Mouse (Mus musculus): ENCODE measurements around the gene Arpc1b. TPM values are rescaled to one million over a fixed set of nuclear protein-coding genes. Genes with fewer than 3 reads are reported as not detected.

Gene Arpc1b
- polyA plus RNA-seq, 2 experiments: 74.7 to 80.1 TPM

DNA sequence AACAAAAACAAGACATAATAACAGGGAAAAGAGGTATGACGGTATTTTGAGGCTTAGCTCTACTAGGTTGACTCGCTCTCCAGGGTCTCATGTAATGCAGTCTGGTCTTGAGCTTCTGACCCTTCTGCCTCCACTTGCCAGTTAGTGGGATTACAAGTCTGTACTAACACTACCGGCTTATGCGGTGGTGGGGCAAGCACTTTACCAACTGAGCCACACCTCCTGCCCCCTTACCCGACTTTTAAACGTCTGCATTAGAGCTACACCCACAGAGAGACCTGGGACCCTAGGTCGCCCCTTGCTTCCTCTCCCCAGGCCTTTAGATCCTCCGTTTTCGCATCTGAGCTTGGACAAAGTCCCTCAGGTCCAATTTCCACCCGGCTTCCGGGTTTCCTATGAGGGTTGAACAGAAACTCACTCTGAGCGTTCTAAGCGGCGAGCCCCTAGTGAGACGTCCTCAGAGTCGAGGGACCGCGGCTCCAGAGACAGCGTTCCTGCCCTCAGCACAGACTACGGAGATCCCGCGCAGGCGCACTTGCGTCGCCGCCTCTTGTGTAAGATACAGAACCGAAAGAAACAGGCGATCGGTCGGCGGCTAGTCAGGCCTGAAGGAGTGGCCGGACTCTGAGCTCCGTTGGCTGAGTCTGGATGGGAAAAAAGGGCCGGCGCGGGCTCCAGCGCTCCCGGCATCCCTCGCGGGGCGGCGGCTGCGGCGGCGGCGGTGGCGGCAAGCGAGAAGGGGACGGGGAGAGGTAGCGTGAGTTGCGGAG is 52.7 kb downstream of the Arpc1b start, which contains the start of the genes Ptcd1 and Cpsf4:
TSS of gene Ptcd1 (minus strand) at position 573 of the 770 bp plus-strand sequence.
TSS of gene Cpsf4 (plus strand) at position 678 of the 770 bp plus-strand sequence.
- H3K4me1 ChIP-seq (replicated peaks; ENCODE audit: control insufficient read depth in 2 of 2, insufficient read depth in 2 of 2, low read length in 1 of 2): peaks cover 11 to 13% of the 10 kb centered on the region in 2 experiments
- peaks cover 23% of the 10 kb centered on the region for H3K36me3 ChIP-seq (replicated peaks; ENCODE audit: control insufficient read depth, insufficient read depth, low read depth)
- H3K4me2 ChIP-seq (ENCODE audit: low read depth): peak within 1 kb of the TSS; percentile 80
- H3K4me3 ChIP-seq (ENCODE audit: insufficient read depth in 1 of 2, low read depth in 2 of 2, low read length in 2 of 2): peak within 1 kb of the TSS; percentile 74 to 98
- peak within 1 kb of the TSS; percentile 40 for H3K27ac ChIP-seq
- DNase-seq (ENCODE audit: low read depth in 3 of 3, low spot score in 3 of 3) (peak; percentile 98 to 99 (median 99)), ATAC-seq (ENCODE audit: insufficient read depth) (peak; percentile 95)
- no peaks in the 10 kb centered on the region for H3K9me3 ChIP-seq (ENCODE audit: control insufficient read depth, low read length)
- no peaks in the 10 kb centered on the region for H3K27me3 ChIP-seq (ENCODE audit: control insufficient read depth, insufficient read depth, low read length)
- peak within 1 kb of the TSS; percentile 82 for H3K9ac ChIP-seq (replicated peaks)
- no peak for TF ChIP-seq EP300 (IDR thresholded peaks at IDR 0.05; ENCODE audit: low read depth)
- TF ChIP-seq CTCF (IDR thresholded peaks at IDR 0.05; ENCODE audit: low read depth): no peak
- under 1% methylated on average over 51 of the region's 51 CpGs for WGBS (ENCODE audit: insufficient replicate concordance)

GRCm38 (mm10) chr5:145167306-145167661 is 53.3 kb downstream of the Arpc1b start:
- peak overlapping the region; percentile 18 for H3K27ac ChIP-seq
- peaks cover 11 to 13% of the 10 kb centered on the region in 2 experiments for H3K4me1 ChIP-seq (replicated peaks; ENCODE audit: control insufficient read depth in 2 of 2, insufficient read depth in 2 of 2, low read length in 1 of 2)
- no peak for TF ChIP-seq CTCF (IDR thresholded peaks at IDR 0.05; ENCODE audit: low read depth)
- TF ChIP-seq EP300 (IDR thresholded peaks at IDR 0.05; ENCODE audit: low read depth): no peak
- no peaks in the 10 kb centered on the region for H3K9me3 ChIP-seq (ENCODE audit: control insufficient read depth, low read length)
- H3K27me3 ChIP-seq (ENCODE audit: control insufficient read depth, insufficient read depth, low read length): no peaks in the 10 kb centered on the region
- 0% methylated on average over 26 of the region's 28 CpGs for WGBS (ENCODE audit: insufficient replicate concordance)
- peaks cover 27% of the 10 kb centered on the region for H3K36me3 ChIP-seq (replicated peaks; ENCODE audit: control insufficient read depth, insufficient read depth, low read depth)
- ATAC-seq (ENCODE audit: insufficient read depth) (peak; percentile 26; the same call in 1 of the 2 replicates), DNase-seq (ENCODE audit: low read depth in 3 of 3, low spot score in 3 of 3) (no peak)
- peak overlapping the region; percentile 74 to 98 for H3K4me3 ChIP-seq (ENCODE audit: insufficient read depth in 1 of 2, low read depth in 2 of 2, low read length in 2 of 2)
- peak overlapping the region; percentile 80 for H3K4me2 ChIP-seq (ENCODE audit: low read depth)
- H3K9ac ChIP-seq (replicated peaks): peak overlapping the region; percentile 82

GRCm38 (mm10) chr5:145178461-145178980 is 64.5 kb downstream of the Arpc1b start:
- H3K4me1 ChIP-seq (replicated peaks; ENCODE audit: control insufficient read depth in 2 of 2, insufficient read depth in 2 of 2, low read length in 1 of 2): no peaks in the 10 kb centered on the region
- 77% methylated on average over 18 of the region's 18 CpGs for WGBS (ENCODE audit: insufficient replicate concordance)
- no peak overlapping the region for H3K27ac ChIP-seq
- H3K9ac ChIP-seq (replicated peaks): no peak overlapping the region
- H3K36me3 ChIP-seq (replicated peaks; ENCODE audit: control insufficient read depth, insufficient read depth, low read depth): peaks cover 81% of the 10 kb centered on the region
- TF ChIP-seq CTCF (IDR thresholded peaks at IDR 0.05; ENCODE audit: low read depth) (no peak), EP300 (IDR thresholded peaks at IDR 0.05; ENCODE audit: low read depth) (no peak)
- no peaks in the 10 kb centered on the region for H3K27me3 ChIP-seq (ENCODE audit: control insufficient read depth, insufficient read depth, low read length)
- no peak for DNase-seq (ENCODE audit: low read depth in 3 of 3, low spot score in 3 of 3)
- H3K4me3 ChIP-seq (ENCODE audit: insufficient read depth in 1 of 2, low read depth in 2 of 2, low read length in 2 of 2): no peak overlapping the region
- H3K4me2 ChIP-seq (ENCODE audit: low read depth): no peak overlapping the region
- no peak; the same call in 1 of the 2 replicates for ATAC-seq (ENCODE audit: insufficient read depth)
- H3K9me3 ChIP-seq (ENCODE audit: control insufficient read depth, low read length): no peaks in the 10 kb centered on the region

Other genes starting within 250 kb of the Arpc1b start
- 1.4 and 1.5 TPM in 2 replicates for gene Smurf1, start 148.4 kb upstream of the Arpc1b start, polyA plus RNA-seq (2012; rRNA removed)
- 1.2 and 1.7 TPM in 2 replicates for gene Smurf1, start 148.4 kb upstream of the Arpc1b start, polyA plus RNA-seq (2014; fragmentation: Nextera tagmentation; extraction: Ambion mirVana)
- gene Gm4871, start 81.5 kb upstream of the Arpc1b start, polyA plus RNA-seq (2012; rRNA removed): not detected in 2 replicates
- gene Gm4871, start 81.5 kb upstream of the Arpc1b start, polyA plus RNA-seq (2014; fragmentation: Nextera tagmentation; extraction: Ambion mirVana): not detected in 2 replicates
- gene 1700018F24Rik, start 71.2 kb upstream of the Arpc1b start, polyA plus RNA-seq (2012; rRNA removed): not detected in 2 replicates
- not detected in 2 replicates for gene 1700018F24Rik, start 71.2 kb upstream of the Arpc1b start, polyA plus RNA-seq (2014; fragmentation: Nextera tagmentation; extraction: Ambion mirVana)
- 42.0 and 47.2 TPM in 2 replicates for gene Arpc1a, start 30.4 kb upstream of the Arpc1b start, polyA plus RNA-seq (2012; rRNA removed)
- gene Arpc1a, start 30.4 kb upstream of the Arpc1b start, polyA plus RNA-seq (2014; fragmentation: Nextera tagmentation; extraction: Ambion mirVana): 51.5 and 57.8 TPM in 2 replicates
- gene Kpna7, start 30.2 kb upstream of the Arpc1b start, polyA plus RNA-seq (2012; rRNA removed): 0.11 TPM in 2 replicates
- gene Kpna7, start 30.2 kb upstream of the Arpc1b start, polyA plus RNA-seq (2014; fragmentation: Nextera tagmentation; extraction: Ambion mirVana): 0.04 TPM in 1 of 2 replicates, not detected in the other
- gene Pdap1, start 26.0 kb downstream of the Arpc1b start, polyA plus RNA-seq (2012; rRNA removed): 13.6 and 44.0 TPM in 2 replicates
- gene Pdap1, start 26.0 kb downstream of the Arpc1b start, polyA plus RNA-seq (2014; fragmentation: Nextera tagmentation; extraction: Ambion mirVana): 44.4 and 50.1 TPM in 2 replicates
- gene Bud31, start 26.1 kb downstream of the Arpc1b start, polyA plus RNA-seq (2012; rRNA removed): 49.1 and 79.2 TPM in 2 replicates
- gene Bud31, start 26.1 kb downstream of the Arpc1b start, polyA plus RNA-seq (2014; fragmentation: Nextera tagmentation; extraction: Ambion mirVana): 154 and 155 TPM in 2 replicates
- 4.9 and 5.5 TPM in 2 replicates for gene Ptcd1, start 52.9 kb downstream of the Arpc1b start, polyA plus RNA-seq (2012; rRNA removed)
- 5.4 and 6.2 TPM in 2 replicates for gene Ptcd1, start 52.9 kb downstream of the Arpc1b start, polyA plus RNA-seq (2014; fragmentation: Nextera tagmentation; extraction: Ambion mirVana)
- 25.6 and 29.8 TPM in 2 replicates for gene Cpsf4, start 53.0 kb downstream of the Arpc1b start, polyA plus RNA-seq (2012; rRNA removed)
- 14.2 TPM in 2 replicates for gene Cpsf4, start 53.0 kb downstream of the Arpc1b start, polyA plus RNA-seq (2014; fragmentation: Nextera tagmentation; extraction: Ambion mirVana)
- gene Atp5j2, start 77.8 kb downstream of the Arpc1b start, polyA plus RNA-seq (2012; rRNA removed): 111 and 190 TPM in 2 replicates
- 454 and 472 TPM in 2 replicates for gene Atp5j2, start 77.8 kb downstream of the Arpc1b start, polyA plus RNA-seq (2014; fragmentation: Nextera tagmentation; extraction: Ambion mirVana)
- 1.7 and 2.2 TPM in 2 replicates for gene Zkscan14, start 87.7 kb downstream of the Arpc1b start, polyA plus RNA-seq (2012; rRNA removed)
- gene Zkscan14, start 87.7 kb downstream of the Arpc1b start, polyA plus RNA-seq (2014; fragmentation: Nextera tagmentation; extraction: Ambion mirVana): 4.3 and 5.4 TPM in 2 replicates
- 1.8 and 2.1 TPM in 2 replicates for gene Zkscan5, start 90.3 kb downstream of the Arpc1b start, polyA plus RNA-seq (2012; rRNA removed)
- gene Zkscan5, start 90.3 kb downstream of the Arpc1b start, polyA plus RNA-seq (2014; fragmentation: Nextera tagmentation; extraction: Ambion mirVana): 2.9 and 3.2 TPM in 2 replicates
- gene Zfp655, start 117.5 kb downstream of the Arpc1b start, polyA plus RNA-seq (2012; rRNA removed): 6.6 and 8.3 TPM in 2 replicates
- 18.7 and 21.0 TPM in 2 replicates for gene Zfp655, start 117.5 kb downstream of the Arpc1b start, polyA plus RNA-seq (2014; fragmentation: Nextera tagmentation; extraction: Ambion mirVana)
- 3.2 and 4.4 TPM in 2 replicates for gene Zscan25, start 166.3 kb downstream of the Arpc1b start, polyA plus RNA-seq (2012; rRNA removed)
- gene Zscan25, start 166.3 kb downstream of the Arpc1b start, polyA plus RNA-seq (2014; fragmentation: Nextera tagmentation; extraction: Ambion mirVana): 0.21 and 0.39 TPM in 2 replicates
- 0.02 TPM in 1 of 2 replicates, not detected in the other for gene Cyp3a57, start 231.1 kb downstream of the Arpc1b start, polyA plus RNA-seq (2012; rRNA removed)
- 0.05 and 0.06 TPM in 2 replicates for gene Cyp3a57, start 231.1 kb downstream of the Arpc1b start, polyA plus RNA-seq (2014; fragmentation: Nextera tagmentation; extraction: Ambion mirVana)

Data from liver, embryonic 14.5 days (tissue).